Mouse (Mus musculus) midbrain, embryonic 14.5 days (tissue): ENCODE measurements at regions not wholly inside any gene's neighbourhood (a gene's known extent, or its start where the extent isn't known, plus 50 kb on each side); places are given as distances from the start of the nearest gene placed in this dataset.
A peak's percentile ranks its signal among the peaks of the same experiment; 100 is the strongest.

Experiments
- ATAC-seq: fragments of 200-750 bp; cut with Nextera tagmentation; 2 replicates; pipeline ENCODE4 v1.8.0; 2017; ENCODE audit warnings: moderate number of reproducible peaks, moderate library complexity; ENCODE audit not compliant: low FRiP score, low TSS enrichment
- DNase-seq: peaks from one replicate; pipeline ENCODE4 v3.0.0-alpha.2; 2015
- H3K27ac ChIP-seq: fragments of 300-500 bp; sonication (generic); replicated peaks from 2 replicates; pipeline ENCODE4 v1.5.1; 2014; ENCODE audit warnings: mild to moderate bottlenecking, low read depth, low read length, moderate library complexity
- H3K27me3 ChIP-seq: fragments of 300-500 bp; sonication (generic); 2 replicates; pipeline ENCODE4 v1.6.1; 2014; ENCODE audit warnings: low read length, control low read depth, mixed read lengths; ENCODE audit not compliant: control insufficient read depth, insufficient read depth
- H3K36me3 ChIP-seq: fragments of 300-500 bp; sonication (generic); 2 replicates; pipeline ENCODE4 v1.6.1; 2014; ENCODE audit warnings: low read length, control low read depth; ENCODE audit not compliant: control insufficient read depth, insufficient read depth
- H3K4me1 ChIP-seq: fragments of 300-500 bp; sonication (generic); 2 replicates; pipeline ENCODE4 v1.6.1; 2014; ENCODE audit warnings: mild to moderate bottlenecking, antibody characterized with exemption, low read length, control low read depth; ENCODE audit not compliant: control insufficient read depth, insufficient read depth
- H3K4me2 ChIP-seq: fragments of 300-500 bp; sonication (generic); 2 replicates; pipeline ENCODE4 v1.6.1; 2014; ENCODE audit warnings: mild to moderate bottlenecking, low read length, moderate library complexity
- H3K4me3 ChIP-seq: fragments of 300-500 bp; sonication (generic); replicated peaks from 2 replicates; pipeline ENCODE4 v1.5.1; 2014; ENCODE audit warnings: low read depth, low read length
- H3K9ac ChIP-seq: fragments of 300-500 bp; sonication (generic); replicated peaks from 2 replicates; pipeline ENCODE4 v1.6.1; 2014; ENCODE audit warnings: mild to moderate bottlenecking, low read length, moderate library complexity
- H3K9me3 ChIP-seq: fragments of 300-500 bp; sonication (generic); 2 replicates; pipeline ENCODE4 v1.6.1; 2016; ENCODE audit warnings: low read length, control low read depth, mixed read lengths; ENCODE audit not compliant: control insufficient read depth
- WGBS: fragments of 180-500 bp; shearing (Covaris S2); extraction: QIAGEN DNeasy Blood & Tissue Kit; methylation state at CpG from one replicate; pipeline ENCODE4 v1.1.7; 2014; 5-methylcytosine and 5-hydroxymethylcytosine counted together

- DNase-seq (no peak), ATAC-seq (no peak)
- Histone ChIP-seq H3K4me3 (no peak overlapping the region), H3K27me3 (no peaks in the 10 kb centered on the region), H3K4me1 (0 out of 2 replicates have a peak, but pooled peaks cover 4% of the 10 kb centered on the region), H3K36me3 (no peaks in the 10 kb centered on the region), H3K9ac (no peak overlapping the region), H3K4me2 (no peak overlapping the region), H3K27ac (0 out of 2 replicates have a peak overlapping the region, but pooled peaks have one; percentile 26), H3K9me3 (no peaks in the 10 kb centered on the region)
- 32% methylated on average over 7 of the region's 7 CpGs for WGBS
These were observed 113.7 kb upstream of the Lrig1 start for GRCm38 (mm10) chr6:94813481-94814148.

- no peaks in the 10 kb centered on the region for H3K27me3 ChIP-seq
- H3K27ac ChIP-seq = no peak overlapping the region
- ATAC-seq (no peak; the same call in 1 of the 2 replicates), DNase-seq (peak; percentile 27)
- H3K4me1 ChIP-seq = 0 out of 2 replicates have a peak, but pooled peaks cover 4% of the 10 kb centered on the region
- no peaks in the 10 kb centered on the region for H3K9me3 ChIP-seq
- WGBS = 23% methylated on average over 4 of the region's 4 CpGs
- H3K36me3 ChIP-seq = no peaks in the 10 kb centered on the region
- H3K9ac ChIP-seq = no peak overlapping the region
- no peak overlapping the region for H3K4me3 ChIP-seq
- H3K4me2 ChIP-seq = no peak overlapping the region
These were observed 111.9 kb upstream of the Lrig1 start for GRCm38 (mm10) chr6:94811846-94812245.

- Histone ChIP-seq H3K4me3 (no peak overlapping the region), H3K4me2 (no peak overlapping the region), H3K27ac (no peak overlapping the region), H3K36me3 (no peaks in the 10 kb centered on the region), H3K9ac (no peak overlapping the region), H3K9me3 (no peaks in the 10 kb centered on the region), H3K4me1 (no peaks in the 10 kb centered on the region), H3K27me3 (no peaks in the 10 kb centered on the region)
- DNase-seq (no peak), ATAC-seq (no peak)
- WGBS = 76% methylated on average over 6 of the region's 6 CpGs
These were observed 107.3 kb upstream of the Lrig1 start for GRCm38 (mm10) chr6:94807216-94807615.

GRCm38 (mm10) chr6:94806481-94807160 lies 106.7 kb upstream of the Lrig1 start:
- no peak for ATAC-seq
- Histone ChIP-seq H3K27me3 (no peaks in the 10 kb centered on the region), H3K9me3 (no peaks in the 10 kb centered on the region), H3K4me2 (no peak overlapping the region), H3K4me1 (no peaks in the 10 kb centered on the region), H3K4me3 (no peak overlapping the region), H3K9ac (no peak overlapping the region), H3K36me3 (no peaks in the 10 kb centered on the region), H3K27ac (no peak overlapping the region)
- WGBS = 79% methylated on average over 12 of the region's 12 CpGs
- no peak for DNase-seq

GRCm38 (mm10) chr6:94805685-94806084 lies 105.7 kb upstream of the Lrig1 start:
- Histone ChIP-seq H3K9me3 (no peaks in the 10 kb centered on the region), H3K4me2 (no peak overlapping the region), H3K27ac (no peak overlapping the region), H3K4me3 (no peak overlapping the region), H3K9ac (no peak overlapping the region), H3K36me3 (no peaks in the 10 kb centered on the region), H3K4me1 (peaks cover 7% of the 10 kb centered on the region), H3K27me3 (no peaks in the 10 kb centered on the region)
- ATAC-seq (no peak), DNase-seq (no peak)
- 90% methylated on average over 6 of the region's 6 CpGs for WGBS

- no peak for DNase-seq
- Histone ChIP-seq H3K9ac (no peak overlapping the region), H3K4me1 (peaks cover 7% of the 10 kb centered on the region), H3K4me3 (no peak overlapping the region), H3K4me2 (no peak overlapping the region), H3K9me3 (no peaks in the 10 kb centered on the region), H3K27ac (no peak overlapping the region), H3K27me3 (no peaks in the 10 kb centered on the region), H3K36me3 (no peaks in the 10 kb centered on the region)
- 80% methylated on average over 10 of the region's 10 CpGs for WGBS
- no peak for ATAC-seq
These were observed 104.4 kb upstream of the Lrig1 start for GRCm38 (mm10) chr6:94804284-94804815.

GRCm38 (mm10) chr6:94801039-94801438 lies 101.1 kb upstream of the Lrig1 start:
- Histone ChIP-seq H3K9ac (no peak overlapping the region), H3K4me2 (peak overlapping the region; percentile 39), H3K27me3 (no peaks in the 10 kb centered on the region), H3K4me1 (peaks cover 7% of the 10 kb centered on the region), H3K9me3 (no peaks in the 10 kb centered on the region), H3K4me3 (0 out of 2 replicates have a peak overlapping the region, but pooled peaks have one; percentile 5), H3K27ac (peak overlapping the region; percentile 32; the same call in 1 of the 2 replicates), H3K36me3 (no peaks in the 10 kb centered on the region)
- ATAC-seq = no peak; the same call in 1 of the 2 replicates
- WGBS = 5% methylated on average over 12 of the region's 12 CpGs
- peak; percentile 47 for DNase-seq

- H3K9ac ChIP-seq = no peak overlapping the region
- 87% methylated on average over 4 of the region's 4 CpGs for WGBS
- H3K4me1 ChIP-seq = peaks cover 7% of the 10 kb centered on the region
- H3K9me3 ChIP-seq = no peaks in the 10 kb centered on the region
- H3K27ac ChIP-seq = no peak overlapping the region
- no peak for DNase-seq
- no peak overlapping the region for H3K4me3 ChIP-seq
- no peaks in the 10 kb centered on the region for H3K27me3 ChIP-seq
- no peaks in the 10 kb centered on the region for H3K36me3 ChIP-seq
- H3K4me2 ChIP-seq = no peak overlapping the region
- no peak for ATAC-seq
These were observed 98.7 kb upstream of the Lrig1 start for GRCm38 (mm10) chr6:94798545-94799211.
